Mouse (Mus musculus) heart, postnatal 10 days (tissue): Measurements from ENCODE around the gene Map6. TPM values are rescaled to one million over a fixed set of nuclear protein-coding genes. Genes with fewer than 3 reads are reported as not detected.
"Not testable (repeated sequence)": the region's sequence is repeated elsewhere in the genome, so short reads cannot be mapped to it uniquely, and the experiment has no call there.

Source experiments
- DNase-seq, 2 experiments: peaks; one replicate each; pipeline ENCODE4 v3.0.0; 2021
- intact Hi-C: fragments of 180-260 bp; cut with DNase I; formaldehyde crosslinking; loops from one replicate; pipeline ENCODE4 v1.15.1; 2025
- total RNA-seq, 2 experiments: library from RNA; stranded (reverse); gene quantifications; 2 replicates each; pipeline ENCODE4 v1.2.3; 2021

Gene Map6
- total RNA-seq, 2 experiments from 2014 or later, result 5.1 to 6.0 TPM

- intact Hi-C loops, result no loop called here
- DNase-seq, result peak; percentile 67 to 75
These were observed 84.7 kb downstream of the Map6 start for GRCm38 (mm10) chr7:99351802-99352517.

DNA sequence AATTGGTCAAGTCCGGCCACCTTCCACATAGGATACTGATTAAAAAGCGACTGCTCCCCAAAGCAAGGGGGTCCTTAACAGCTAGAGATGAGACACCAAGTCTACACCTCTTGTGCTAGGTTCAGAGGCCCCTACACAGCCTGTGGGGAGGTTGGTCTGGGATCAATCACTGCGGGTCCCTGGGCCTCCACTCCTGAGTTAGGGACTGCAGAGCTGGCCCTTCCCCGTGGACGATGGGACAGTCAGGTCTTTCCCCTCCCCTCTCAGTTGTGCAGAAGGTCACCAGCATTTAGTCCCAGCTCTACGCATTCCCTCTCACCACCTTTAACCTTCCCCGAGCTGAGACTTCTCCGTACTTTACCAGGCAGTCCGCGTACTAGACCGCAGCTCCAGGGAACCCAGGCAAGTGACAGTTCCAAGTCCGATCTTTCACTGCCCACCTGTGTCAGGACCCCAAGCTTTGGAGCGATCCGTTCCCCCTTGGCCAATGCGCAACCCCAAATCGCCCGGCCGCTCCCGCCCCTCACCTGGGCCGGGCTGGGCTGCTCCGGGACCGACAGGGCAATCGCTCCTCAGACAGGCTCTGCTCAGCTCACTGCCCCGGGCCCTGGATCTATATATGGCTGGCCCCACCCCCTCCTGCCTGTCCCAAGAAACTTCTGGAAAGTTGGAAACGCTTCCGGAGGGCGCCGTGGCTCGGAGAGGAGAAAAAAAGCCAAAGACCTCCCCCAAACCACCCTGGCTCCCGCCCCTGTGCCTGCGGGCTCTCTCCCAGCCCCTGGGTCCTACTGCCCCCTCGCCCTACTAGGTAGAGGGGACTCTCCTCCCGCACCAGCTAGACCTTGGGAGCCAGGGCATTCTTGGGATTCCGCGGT lies 85.5 kb downstream of the Map6 start, which contains the start of gene Serpinh1:
Gene Serpinh1 (minus strand): TSS at position 714 of the 875 bp plus-strand sequence.
- intact Hi-C loops, result no loop called here
- peak; percentile 96 for DNase-seq

DNA sequence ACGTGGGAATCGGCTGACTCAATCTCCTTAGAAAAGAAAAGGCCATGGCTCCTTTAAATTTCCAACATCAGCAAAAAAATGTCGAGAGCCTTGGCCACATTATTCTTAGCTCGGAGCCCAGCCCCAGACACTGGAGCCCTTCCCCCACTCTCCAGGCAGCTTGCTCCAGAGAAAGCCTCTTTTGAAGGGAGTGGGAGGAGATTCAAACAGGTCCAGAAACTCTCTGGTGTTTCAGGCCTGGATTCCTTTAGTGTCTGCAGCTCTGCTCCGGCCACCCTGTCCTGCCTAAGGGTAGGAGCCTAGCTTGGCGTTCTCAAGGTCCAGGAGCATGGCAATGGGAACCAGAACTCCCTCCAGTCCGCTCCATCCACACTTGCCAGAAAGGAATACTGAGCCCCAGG lies 88.5 kb downstream of the Map6 start:
- intact Hi-C loops, result no loop called here
- peak; percentile 92 to 93 for DNase-seq

GRCm38 (mm10) chr7:99356244-99356930 lies 89.1 kb downstream of the Map6 start:
- intact Hi-C loops, result no loop called here
- DNase-seq, result peak; percentile 89

DNA sequence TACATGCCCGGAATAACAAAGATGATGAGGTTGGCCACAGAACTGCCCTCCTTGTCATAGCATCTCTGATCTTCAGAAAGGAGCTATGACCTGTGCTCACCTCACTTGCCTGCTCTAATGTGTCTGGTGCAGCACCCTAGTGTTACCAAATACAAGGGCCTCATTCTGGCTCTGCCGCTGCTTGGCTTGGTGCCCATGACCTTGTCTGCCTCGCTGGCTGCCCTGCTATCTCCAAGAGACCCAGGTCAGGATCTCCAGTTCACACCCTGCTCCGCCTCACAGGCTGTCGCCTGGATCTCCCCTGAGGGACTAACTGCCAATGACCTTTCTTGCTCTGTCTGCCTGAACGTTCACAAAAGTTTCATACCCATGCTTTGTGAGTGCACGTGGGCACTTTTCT lies 90.0 kb downstream of the Map6 start:
- intact Hi-C loops, result no loop called here
- DNase-seq, result peak; percentile 81 to 85

- no peak for DNase-seq
- intact Hi-C loops, result no loop called here
These were observed 91.1 kb downstream of the Map6 start for GRCm38 (mm10) chr7:99358371-99358770.

DNA sequence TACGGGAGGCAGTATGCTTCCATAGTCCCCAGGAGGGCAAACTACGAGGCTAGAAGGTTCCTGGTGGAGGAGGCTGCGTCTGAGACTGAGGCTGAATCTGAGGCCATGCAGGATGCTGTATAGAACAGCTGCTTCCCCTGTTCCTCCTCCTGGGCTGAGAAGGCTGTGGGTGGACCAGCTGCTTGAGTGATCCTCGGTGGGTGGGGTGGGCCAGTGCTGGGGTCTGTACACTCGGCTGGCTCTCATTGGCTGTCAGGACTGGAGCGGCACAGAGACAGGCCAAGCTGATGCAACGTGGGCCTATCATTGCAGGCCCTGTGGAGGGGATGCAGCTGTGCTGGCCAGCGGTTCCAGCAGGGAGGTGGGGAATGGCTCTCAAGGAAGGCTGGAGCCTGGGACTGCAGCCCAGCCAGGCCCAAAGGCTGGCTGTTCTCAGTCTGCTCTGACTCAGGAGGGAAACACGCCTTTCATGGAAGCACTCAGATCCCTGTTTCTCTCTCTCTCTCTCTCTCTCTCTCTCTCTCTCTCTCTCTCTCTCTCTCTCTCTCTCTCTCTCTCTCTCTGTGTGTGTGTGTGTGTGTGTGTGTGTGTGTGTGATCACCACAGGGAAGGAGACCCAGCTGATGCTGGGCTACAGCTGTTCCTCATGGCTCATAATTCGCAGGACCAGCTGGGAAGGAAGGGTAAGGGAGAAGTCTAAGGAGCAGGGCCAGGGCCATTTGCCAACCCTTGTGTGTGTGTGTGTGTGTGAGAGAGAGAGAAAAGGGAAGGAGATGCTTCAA lies 93.0 kb downstream of the Map6 start:
- DNase-seq, result peak; percentile 92 to 93
- intact Hi-C loops, result loop anchor here (5.0 kb wide), 1 partner anchor 108 kb away; no protein-coding TSS in a partner anchor

DNA sequence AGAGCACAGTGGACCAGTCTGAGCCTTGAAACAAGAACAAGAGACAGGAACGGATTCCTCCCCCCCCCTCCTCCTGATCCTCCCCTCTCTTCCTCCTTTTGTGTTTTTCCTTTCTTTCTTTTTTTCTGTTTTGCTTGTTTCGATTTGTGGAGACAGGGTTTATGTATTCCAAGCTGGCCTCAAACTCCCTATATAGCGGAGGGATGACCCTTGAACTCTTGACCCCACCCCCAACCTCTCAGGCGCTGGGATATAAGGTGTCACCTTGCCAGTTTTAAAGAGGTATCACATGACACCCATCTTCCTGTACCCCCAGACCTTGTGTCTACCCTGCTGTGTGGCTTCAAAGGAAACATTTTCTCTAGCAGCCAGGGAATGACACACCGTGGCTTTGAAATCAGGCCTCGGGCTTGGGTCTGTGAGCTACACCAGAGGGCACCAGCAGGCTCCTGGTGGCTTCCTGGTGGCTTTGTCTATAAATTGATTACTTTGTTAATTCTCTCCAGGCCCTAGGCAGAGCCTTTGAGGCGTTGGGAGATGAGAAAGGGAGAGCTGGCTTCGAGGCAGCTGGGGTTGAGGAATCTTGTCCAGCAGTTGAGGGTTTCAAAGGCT lies 93.7 kb downstream of the Map6 start:
- intact Hi-C loops, result loop anchor here (5.0 kb wide), 1 partner anchor 109 kb away; no protein-coding TSS in a partner anchor
- no peak for DNase-seq

- intact Hi-C loops, result loop anchor here (5.0 kb wide), 1 partner anchor 110 kb away; no protein-coding TSS in a partner anchor
- DNase-seq, result no peak
These were observed 94.9 kb downstream of the Map6 start for GRCm38 (mm10) chr7:99362137-99362536.

GRCm38 (mm10) chr7:99365069-99365468 lies 97.8 kb downstream of the Map6 start:
- intact Hi-C loops, result loop anchor here (1.0 kb wide), 1 partner anchor 33 kb away; no protein-coding TSS in a partner anchor
- DNase-seq, result peak; percentile 82 to 87

- intact Hi-C loops, result no loop called here
- no peak for DNase-seq
These were observed 99.5 kb downstream of the Map6 start for GRCm38 (mm10) chr7:99366716-99367115.

- intact Hi-C loops, result loop anchor here (10.0 kb wide), 1 partner anchor 180 kb away; no protein-coding TSS in a partner anchor
- not testable (repeated sequence) for DNase-seq
These were observed 107.1 kb downstream of the Map6 start for GRCm38 (mm10) chr7:99374325-99374724.

DNA sequence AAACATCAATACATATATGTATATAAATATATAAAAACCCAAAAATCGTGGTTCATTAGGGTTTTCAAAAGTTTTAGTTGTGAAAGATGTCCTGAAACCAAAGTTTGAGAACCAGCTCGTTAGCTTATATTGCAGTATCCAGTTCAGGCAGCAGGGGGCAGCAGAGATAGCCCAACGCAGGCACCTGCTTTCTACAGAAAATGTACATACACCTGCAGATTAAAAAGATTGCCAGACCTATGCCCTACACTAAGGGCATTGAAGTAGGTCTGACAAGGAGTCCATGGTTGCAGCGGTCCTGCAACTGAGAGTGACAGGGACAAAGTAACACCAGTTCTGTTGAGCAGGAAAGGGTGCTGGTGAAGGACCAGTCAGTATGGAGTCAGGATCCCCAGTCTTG lies 108.2 kb downstream of the Map6 start:
- peak; percentile 77 to 88 for DNase-seq
- intact Hi-C loops, result loop anchor here (1.0 to 10.0 kb wide), 2 partner anchors 75 to 179 kb away; no protein-coding TSS in a partner anchor

DNA sequence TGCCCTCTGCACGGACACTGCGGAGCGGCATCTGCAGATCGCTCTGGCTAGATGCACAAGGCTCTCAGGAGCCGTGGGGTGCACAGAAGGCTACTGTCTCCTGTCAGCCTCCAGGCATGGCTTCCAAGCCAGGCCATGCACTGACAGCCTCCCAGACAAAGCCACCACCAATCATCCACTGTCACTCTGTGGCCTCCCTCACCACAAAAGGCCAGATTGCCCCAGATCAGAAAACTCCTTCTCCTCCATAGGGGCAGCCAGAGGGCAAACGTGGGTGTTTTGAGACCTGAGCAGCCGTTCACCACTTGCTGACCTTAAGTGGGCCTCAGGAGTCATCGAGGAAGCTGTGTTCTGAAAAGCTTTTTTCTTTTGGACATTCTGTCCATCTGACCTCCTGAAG lies 111.6 kb downstream of the Map6 start:
- no peak for DNase-seq
- intact Hi-C loops, result loop anchor here (10.0 kb wide), 1 partner anchor 176 kb away; no protein-coding TSS in a partner anchor

- peak in 1 of 2 experiments; percentile 38 for DNase-seq
These were observed 113.4 kb downstream of the Map6 start for GRCm38 (mm10) chr7:99380491-99381213.

GRCm38 (mm10) chr7:99381214-99382087 lies 114.2 kb downstream of the Map6 start, which contains the start of gene Gdpd5:
Gdpd5 (plus strand) TSS chr7:99381414.
- intact Hi-C loops, result no loop called here
- peak; percentile 100 for DNase-seq

More at GRCm38 (mm10) chr7:99380491-99381213, 113.4 kb downstream of the Map6 start:
- intact Hi-C loops, result no loop called here
